Mouse (Mus musculus): ENCODE measurements at regions not wholly inside any gene's neighbourhood (a gene's known extent, or its start where the extent isn't known, plus 50 kb on each side); places are given as distances from the start of the nearest gene placed in this dataset.

- Histone ChIP-seq H3K4me3 (no peak overlapping the region), H3K27ac (no peak overlapping the region)
- TF ChIP-seq CTCF (conservative IDR thresholded peaks at IDR 0.05), result no peak
- DNase-seq (ENCODE audit: low spot score in 2 of 2), result no peak
Observed at GRCm38 (mm10) chrX:53976273-53977135, 179.0 kb upstream of the Xlr start.

GRCm38 (mm10) chrX:53975545-53976272 is 178.2 kb upstream of the Xlr start:
- H3K27ac ChIP-seq, result no peak overlapping the region
- no peak overlapping the region for H3K4me3 ChIP-seq
- DNase-seq (ENCODE audit: low spot score in 2 of 2), result no peak
- no peak for TF ChIP-seq CTCF (conservative IDR thresholded peaks at IDR 0.05)

- DNase-seq (ENCODE audit: low spot score in 2 of 2), result no peak
- Histone ChIP-seq H3K27ac (no peak overlapping the region), H3K4me3 (peak overlapping the region; percentile 20; the same call in 1 of the 2 replicates)
- no peak for TF ChIP-seq CTCF (conservative IDR thresholded peaks at IDR 0.05)
Observed at GRCm38 (mm10) chrX:53974732-53975544, 177.4 kb upstream of the Xlr start.

Measured in layer of hippocampus, adult 2 months (tissue).